Mouse (Mus musculus): ENCODE measurements around the gene Tnrc18. TPM values are rescaled to one million over a fixed set of nuclear protein-coding genes. Genes with fewer than 3 reads are reported as not detected.
"Not testable (repeated sequence)": the region's sequence is repeated elsewhere in the genome, so short reads cannot be mapped to it uniquely, and the experiment has no call there.

The Tnrc18 gene
- polyA plus RNA-seq, 1 experiment from 2014 or later: 17.1 TPM

GRCm38 (mm10) chr5:142842137-142842642, 24.7 kb upstream of the Tnrc18 start:
- Histone ChIP-seq H3K9me3 (replicated peaks) (no peaks in the 10 kb centered on the region), H3K4me2 (no peak overlapping the region), H3K36me3 (no peaks in the 10 kb centered on the region), H3K4me3 (no peak overlapping the region), H3K9ac (no peak overlapping the region), H3K4me1 (replicated peaks) (peaks cover 14% of the 10 kb centered on the region), H3K27ac (no peak overlapping the region), H3K27me3 (no peaks in the 10 kb centered on the region)
- 24% methylated on average over 7 of the region's 7 CpGs for WGBS
- ATAC-seq (replicated peaks; ENCODE audit: insufficient number of reproducible peaks, insufficient read depth, low FRiP score, low read depth): no peak; the same call in 1 of the 2 replicates

GRCm38 (mm10) chr5:142841372-142842136, 24.1 kb upstream of the Tnrc18 start:
- Histone ChIP-seq H3K36me3 (no peaks in the 10 kb centered on the region), H3K4me2 (no peak overlapping the region), H3K4me3 (no peak overlapping the region), H3K27ac (peak overlapping the region; percentile 25), H3K4me1 (replicated peaks) (peaks cover 14% of the 10 kb centered on the region), H3K9ac (no peak overlapping the region), H3K27me3 (no peaks in the 10 kb centered on the region), H3K9me3 (replicated peaks) (no peaks in the 10 kb centered on the region)
- WGBS: 64% methylated on average over 8 of the region's 8 CpGs
- no peak; the same call in 1 of the 2 replicates for ATAC-seq (replicated peaks; ENCODE audit: insufficient number of reproducible peaks, insufficient read depth, low FRiP score, low read depth)

- 87% methylated on average over 2 of the region's 2 CpGs for WGBS
Measured at GRCm38 (mm10) chr5:142837427-142837826, 20.0 kb upstream of the Tnrc18 start.

GRCm38 (mm10) chr5:142836891-142837290, 19.4 kb upstream of the Tnrc18 start:
- Histone ChIP-seq H3K4me3 (no peak overlapping the region), H3K36me3 (no peaks in the 10 kb centered on the region), H3K4me1 (replicated peaks) (peaks cover 10% of the 10 kb centered on the region), H3K9ac (no peak overlapping the region), H3K4me2 (no peak overlapping the region), H3K27me3 (no peaks in the 10 kb centered on the region), H3K9me3 (replicated peaks) (no peaks in the 10 kb centered on the region), H3K27ac (no peak overlapping the region)
- WGBS: 71% methylated on average over 6 of the region's 6 CpGs
- ATAC-seq (replicated peaks; ENCODE audit: insufficient number of reproducible peaks, insufficient read depth, low FRiP score, low read depth): no peak

More at GRCm38 (mm10) chr5:142837427-142837826, 20.0 kb upstream of the Tnrc18 start:
- H3K27me3 ChIP-seq; H3K27ac ChIP-seq; H3K36me3 ChIP-seq; H3K9ac ChIP-seq; H3K4me2 ChIP-seq; ATAC-seq (replicated peaks; ENCODE audit: insufficient number of reproducible peaks, insufficient read depth, low FRiP score, low read depth); H3K4me3 ChIP-seq; H3K9me3 ChIP-seq (replicated peaks): not testable (repeated sequence)
- H3K4me1 ChIP-seq (replicated peaks): peaks cover 14% of the 10 kb centered on the region

GRCm38 (mm10) chr5:142833646-142834438, 16.4 kb upstream of the Tnrc18 start:
- ATAC-seq (replicated peaks; ENCODE audit: insufficient number of reproducible peaks, insufficient read depth, low FRiP score, low read depth): no peak
- WGBS: 58% methylated on average over 8 of the region's 8 CpGs

GRCm38 (mm10) chr5:142826131-142826530, 8.7 kb upstream of the Tnrc18 start:
- no peak overlapping the region for H3K9ac ChIP-seq
- no peak overlapping the region for H3K4me2 ChIP-seq
- ATAC-seq (replicated peaks; ENCODE audit: insufficient number of reproducible peaks, insufficient read depth, low FRiP score, low read depth): no peak
- H3K27me3 ChIP-seq: no peaks in the 10 kb centered on the region
- H3K9me3 ChIP-seq (replicated peaks): no peaks in the 10 kb centered on the region
- no peak overlapping the region for H3K4me3 ChIP-seq
- H3K4me1 ChIP-seq (replicated peaks): peaks cover 27% of the 10 kb centered on the region
- H3K36me3 ChIP-seq: no peaks in the 10 kb centered on the region
- WGBS: 80% methylated on average over 4 of the region's 4 CpGs
- no peak overlapping the region for H3K27ac ChIP-seq

More at GRCm38 (mm10) chr5:142833646-142834438, 16.4 kb upstream of the Tnrc18 start:
- no peak overlapping the region for H3K9ac ChIP-seq
- H3K27me3 ChIP-seq: no peaks in the 10 kb centered on the region
- H3K4me2 ChIP-seq: no peak overlapping the region
- no peaks in the 10 kb centered on the region for H3K36me3 ChIP-seq
- H3K4me3 ChIP-seq: no peak overlapping the region
- no peak overlapping the region for H3K27ac ChIP-seq
- no peaks in the 10 kb centered on the region for H3K9me3 ChIP-seq (replicated peaks)
- H3K4me1 ChIP-seq (replicated peaks): no peaks in the 10 kb centered on the region

DNA sequence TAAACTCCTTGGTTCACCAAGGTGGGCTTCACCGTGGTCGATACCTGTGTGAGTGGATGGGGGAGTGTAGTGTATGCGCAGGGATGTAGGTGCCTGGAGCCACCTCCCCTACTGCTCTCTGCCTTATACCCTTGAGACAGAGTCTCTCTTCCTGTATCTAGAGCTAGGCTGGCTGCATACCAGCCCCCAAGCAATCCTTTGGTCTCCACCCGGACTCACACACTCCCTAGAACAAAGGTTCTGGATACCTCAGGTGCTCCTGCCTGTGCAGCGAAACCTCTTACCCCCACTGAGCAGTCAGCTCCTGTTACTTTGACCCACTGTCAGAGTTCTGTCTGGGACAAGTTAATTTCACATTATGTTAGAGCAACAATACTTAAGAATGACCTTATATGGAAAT, 8.2 kb upstream of the Tnrc18 start:
- Histone ChIP-seq H3K9ac (no peak overlapping the region), H3K4me1 (replicated peaks) (peaks cover 27% of the 10 kb centered on the region), H3K4me2 (no peak overlapping the region), H3K27ac (peak overlapping the region; percentile 19; the same call in 1 of the 2 replicates), H3K9me3 (replicated peaks) (no peaks in the 10 kb centered on the region), H3K27me3 (no peaks in the 10 kb centered on the region), H3K4me3 (no peak overlapping the region), H3K36me3 (no peaks in the 10 kb centered on the region)
- no peak for ATAC-seq (replicated peaks; ENCODE audit: insufficient number of reproducible peaks, insufficient read depth, low FRiP score, low read depth)
- WGBS: 74% methylated on average over 5 of the region's 5 CpGs

GRCm38 (mm10) chr5:142824091-142824490, 6.6 kb upstream of the Tnrc18 start:
- Histone ChIP-seq H3K4me1 (replicated peaks) (peaks cover 27% of the 10 kb centered on the region), H3K27ac (peak overlapping the region; percentile 99), H3K9ac (peak overlapping the region; percentile 96; the same call in 1 of the 2 replicates), H3K4me2 (peak overlapping the region; percentile 89), H3K9me3 (replicated peaks) (no peaks in the 10 kb centered on the region), H3K36me3 (no peaks in the 10 kb centered on the region), H3K4me3 (peak overlapping the region; percentile 95), H3K27me3 (no peaks in the 10 kb centered on the region)
- 26% methylated on average over 6 of the region's 6 CpGs for WGBS
- no peak for ATAC-seq (replicated peaks; ENCODE audit: insufficient number of reproducible peaks, insufficient read depth, low FRiP score, low read depth)

- H3K4me2 ChIP-seq: peak overlapping the region; percentile 89
- no peaks in the 10 kb centered on the region for H3K27me3 ChIP-seq
- ATAC-seq (replicated peaks; ENCODE audit: insufficient number of reproducible peaks, insufficient read depth, low FRiP score, low read depth): peak; percentile 75
- 5% methylated on average over 31 of the region's 31 CpGs for WGBS
- H3K4me3 ChIP-seq: peak overlapping the region; percentile 95
- no peaks in the 10 kb centered on the region for H3K9me3 ChIP-seq (replicated peaks)
- no peaks in the 10 kb centered on the region for H3K36me3 ChIP-seq
- peaks cover 27% of the 10 kb centered on the region for H3K4me1 ChIP-seq (replicated peaks)
- H3K9ac ChIP-seq: peak overlapping the region; percentile 96
- H3K27ac ChIP-seq: peak overlapping the region; percentile 99
Measured at GRCm38 (mm10) chr5:142823096-142824062, 5.9 kb upstream of the Tnrc18 start.

DNA sequence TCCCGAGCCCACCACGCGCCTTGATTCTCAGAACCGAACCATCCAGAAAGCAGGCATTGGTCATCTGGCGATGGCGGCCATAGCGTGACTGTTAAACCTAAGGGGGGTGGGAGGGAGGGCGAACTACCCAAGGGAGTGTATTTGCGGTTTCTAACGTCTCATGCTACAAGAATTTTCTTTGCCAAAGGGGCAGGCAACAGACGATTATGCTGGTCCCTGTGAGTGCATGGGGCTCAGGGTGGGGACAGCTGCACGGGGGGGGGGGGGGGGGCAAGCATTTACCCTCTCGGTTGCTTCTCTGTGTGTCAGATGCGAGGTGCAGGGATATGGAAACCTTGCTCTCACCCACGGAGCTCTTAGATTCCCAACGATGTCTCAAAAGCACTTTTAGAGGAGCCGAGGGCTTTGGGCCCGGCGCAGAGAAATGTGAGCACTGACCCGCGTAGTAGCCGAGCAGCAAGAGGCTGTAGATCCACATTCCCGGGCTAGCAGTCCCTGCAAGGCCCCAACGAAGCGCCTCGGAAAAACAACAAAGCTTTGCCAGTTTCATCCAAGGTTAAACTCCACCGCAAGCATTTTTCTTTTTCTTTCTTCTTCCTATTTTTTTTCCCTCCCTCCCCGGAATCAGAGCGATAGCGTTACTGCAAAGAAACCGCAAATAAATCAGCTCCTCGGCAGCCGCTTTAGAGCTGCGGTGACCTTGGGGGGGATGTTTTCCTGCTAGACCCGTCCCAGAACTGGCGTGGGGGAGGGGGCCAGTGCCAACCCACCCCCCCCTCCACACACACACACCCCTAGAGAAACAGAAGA, 5.0 kb upstream of the Tnrc18 start:
- ATAC-seq (replicated peaks; ENCODE audit: insufficient number of reproducible peaks, insufficient read depth, low FRiP score, low read depth): no peak

More for the DNA sequence above, 5.0 kb upstream of the Tnrc18 start:
- Histone ChIP-seq H3K4me1 (replicated peaks) (peaks cover 27% of the 10 kb centered on the region), H3K27me3 (no peaks in the 10 kb centered on the region), H3K9ac (peak overlapping the region; percentile 96), H3K36me3 (no peaks in the 10 kb centered on the region), H3K4me2 (peak overlapping the region; percentile 89), H3K9me3 (replicated peaks) (no peaks in the 10 kb centered on the region), H3K27ac (peak overlapping the region; percentile 99), H3K4me3 (peak overlapping the region; percentile 95)
- 1% methylated on average over 36 of the region's 36 CpGs for WGBS

All from heart, embryonic 15.5 days (tissue).